Mouse (Mus musculus) stomach, embryonic 15.5 days (tissue): Measurements from ENCODE around the gene Fmod. TPM values are rescaled to one million over a fixed set of nuclear protein-coding genes. Genes with fewer than 3 reads are reported as not detected.

Experiments used
- ATAC-seq: fragments of 200-750 bp; cut with Nextera tagmentation; 2 replicates; pipeline ENCODE4 v1.8.0; 2017; ENCODE audit warnings: low read depth, moderate number of reproducible peaks, moderate TSS enrichment; ENCODE audit not compliant: insufficient read depth, low FRiP score
- H3K27ac ChIP-seq: fragments of 300-500 bp; sonication (generic); 2 replicates; pipeline ENCODE4 v1.5.1; 2015; ENCODE audit warnings: mild to moderate bottlenecking, inconsistent platforms
- H3K27me3 ChIP-seq: fragments of 300-500 bp; sonication (generic); replicated peaks from 2 replicates; pipeline ENCODE4 v1.6.1; 2015; ENCODE audit warnings: inconsistent platforms
- H3K36me3 ChIP-seq: fragments of 300-500 bp; sonication (generic); 2 replicates; pipeline ENCODE4 v1.6.1; 2015; ENCODE audit warnings: inconsistent platforms
- H3K4me1 ChIP-seq: fragments of 300-500 bp; sonication (generic); 2 replicates; pipeline ENCODE4 v1.6.1; 2015; ENCODE audit warnings: inconsistent platforms
- H3K4me2 ChIP-seq: fragments of 300-500 bp; sonication (generic); 2 replicates; pipeline ENCODE4 v1.6.1; 2015; ENCODE audit warnings: mild to moderate bottlenecking, inconsistent platforms
- H3K4me3 ChIP-seq: fragments of 300-500 bp; sonication (generic); replicated peaks from 2 replicates; pipeline ENCODE4 v1.5.1; 2015; ENCODE audit warnings: inconsistent platforms
- H3K9ac ChIP-seq: fragments of 300-500 bp; sonication (generic); 2 replicates; pipeline ENCODE4 v1.6.1; 2015; ENCODE audit warnings: inconsistent platforms
- H3K9me3 ChIP-seq: fragments of 300-500 bp; sonication (generic); 2 replicates; pipeline ENCODE4 v1.6.1; 2016; ENCODE audit warnings: inconsistent platforms
- WGBS: fragments of 180-500 bp; shearing (Covaris S2); methylation state at CpG from one replicate; pipeline ENCODE4 v1.1.7; 2015; 5-methylcytosine and 5-hydroxymethylcytosine counted together
- polyA plus RNA-seq: library from polyadenylated mRNA; unstranded; fragments of >200 nt; fragmentation: Nextera tagmentation; extraction: Ambion mirVana; gene quantifications from 2 replicates; pipeline ENCODE4 v1.2.1, GENCODE M21; 2015

The Fmod gene
- polyA plus RNA-seq, result 9.0 and 11.1 TPM in 2 replicates

GRCm38 (mm10) chr1:134037172-134037571, at the start of gene Fmod:
Gene Fmod (plus strand): TSS chr1:134037254.
- Histone ChIP-seq H3K27me3 (no peaks in the 10 kb centered on the region), H3K27ac (no peak within 1 kb of the TSS), H3K36me3 (no peaks in the 10 kb centered on the region), H3K9me3 (no peaks in the 10 kb centered on the region), H3K4me1 (peaks cover 10% of the 10 kb centered on the region; the same call in 1 of the 2 replicates), H3K4me2 (peak within 1 kb of the TSS; percentile 3), H3K4me3 (no peak within 1 kb of the TSS), H3K9ac (no peak within 1 kb of the TSS)
- no peak for ATAC-seq
- WGBS, result 22% methylated on average over 9 of the region's 9 CpGs

GRCm38 (mm10) chr1:133988845-133989244, 48.2 kb upstream of the Fmod start:
- Histone ChIP-seq H3K27ac (no peak overlapping the region), H3K36me3 (no peaks in the 10 kb centered on the region), H3K4me3 (no peak overlapping the region), H3K4me2 (no peak overlapping the region), H3K4me1 (0 out of 2 replicates have a peak, but pooled peaks cover 2% of the 10 kb centered on the region), H3K27me3 (no peaks in the 10 kb centered on the region), H3K9me3 (no peaks in the 10 kb centered on the region), H3K9ac (no peak overlapping the region)
- 12% methylated on average over 3 of the region's 3 CpGs for WGBS
- no peak for ATAC-seq

GRCm38 (mm10) chr1:133991277-133991676, 45.8 kb upstream of the Fmod start:
- Histone ChIP-seq H3K4me1 (0 out of 2 replicates have a peak, but pooled peaks cover 2% of the 10 kb centered on the region), H3K9ac (no peak overlapping the region), H3K27ac (no peak overlapping the region), H3K27me3 (no peaks in the 10 kb centered on the region), H3K4me3 (no peak overlapping the region), H3K9me3 (no peaks in the 10 kb centered on the region), H3K4me2 (no peak overlapping the region), H3K36me3 (no peaks in the 10 kb centered on the region)
- no peak for ATAC-seq
- WGBS, result 40% methylated on average over 8 of the region's 8 CpGs

- H3K4me1 ChIP-seq, result peaks cover 9% of the 10 kb centered on the region; the same call in 1 of the 2 replicates
- H3K9me3 ChIP-seq, result no peaks in the 10 kb centered on the region
- H3K27me3 ChIP-seq, result no peaks in the 10 kb centered on the region
- H3K4me2 ChIP-seq, result no peak overlapping the region
- H3K4me3 ChIP-seq, result no peak overlapping the region
- no peak overlapping the region for H3K9ac ChIP-seq
- ATAC-seq, result no peak
- peak overlapping the region; percentile 60; the same call in 1 of the 2 replicates for H3K27ac ChIP-seq
- no peaks in the 10 kb centered on the region for H3K36me3 ChIP-seq
- 56% methylated on average over 7 of the region's 7 CpGs for WGBS
Observed at GRCm38 (mm10) chr1:134005490-134005889, 31.6 kb upstream of the Fmod start.

GRCm38 (mm10) chr1:134006105-134006764, 30.8 kb upstream of the Fmod start:
- peaks cover 9% of the 10 kb centered on the region; the same call in 1 of the 2 replicates for H3K4me1 ChIP-seq
- H3K4me2 ChIP-seq, result no peak overlapping the region
- H3K27me3 ChIP-seq, result no peaks in the 10 kb centered on the region
- no peak overlapping the region for H3K4me3 ChIP-seq
- 53% methylated on average over 11 of the region's 11 CpGs for WGBS
- no peaks in the 10 kb centered on the region for H3K36me3 ChIP-seq
- ATAC-seq, result peak; percentile 91
- H3K9ac ChIP-seq, result no peak overlapping the region
- H3K9me3 ChIP-seq, result no peaks in the 10 kb centered on the region
- peak overlapping the region; percentile 60 for H3K27ac ChIP-seq

- Histone ChIP-seq H3K4me2 (no peak overlapping the region), H3K4me3 (no peak overlapping the region), H3K27me3 (no peaks in the 10 kb centered on the region), H3K36me3 (no peaks in the 10 kb centered on the region), H3K9ac (no peak overlapping the region), H3K27ac (no peak overlapping the region), H3K9me3 (no peaks in the 10 kb centered on the region), H3K4me1 (no peaks in the 10 kb centered on the region)
- ATAC-seq, result no peak
- 85% methylated on average over 9 of the region's 9 CpGs for WGBS
Observed at GRCm38 (mm10) chr1:134024293-134024971, 12.6 kb upstream of the Fmod start.

- Histone ChIP-seq H3K4me1 (no peaks in the 10 kb centered on the region), H3K4me2 (no peak overlapping the region), H3K27me3 (no peaks in the 10 kb centered on the region), H3K9ac (no peak overlapping the region), H3K36me3 (no peaks in the 10 kb centered on the region), H3K4me3 (no peak overlapping the region), H3K9me3 (no peaks in the 10 kb centered on the region), H3K27ac (no peak overlapping the region)
- WGBS, result 68% methylated on average over 5 of the region's 5 CpGs
- no peak for ATAC-seq
Observed at GRCm38 (mm10) chr1:134025975-134026374, 11.1 kb upstream of the Fmod start.

GRCm38 (mm10) chr1:134026741-134027140, 10.3 kb upstream of the Fmod start:
- no peaks in the 10 kb centered on the region for H3K36me3 ChIP-seq
- ATAC-seq, result no peak
- H3K4me2 ChIP-seq, result no peak overlapping the region
- 81% methylated on average over 9 of the region's 9 CpGs for WGBS
- H3K4me1 ChIP-seq, result no peaks in the 10 kb centered on the region
- no peaks in the 10 kb centered on the region for H3K9me3 ChIP-seq
- no peak overlapping the region for H3K9ac ChIP-seq
- H3K27ac ChIP-seq, result no peak overlapping the region
- no peak overlapping the region for H3K4me3 ChIP-seq
- no peaks in the 10 kb centered on the region for H3K27me3 ChIP-seq

- no peak for ATAC-seq
- Histone ChIP-seq H3K4me2 (no peak overlapping the region), H3K27me3 (no peaks in the 10 kb centered on the region), H3K9ac (no peak overlapping the region), H3K27ac (no peak overlapping the region), H3K9me3 (no peaks in the 10 kb centered on the region), H3K4me3 (no peak overlapping the region), H3K4me1 (no peaks in the 10 kb centered on the region), H3K36me3 (no peaks in the 10 kb centered on the region)
- 60% methylated on average over 14 of the region's 14 CpGs for WGBS
Observed at GRCm38 (mm10) chr1:134028161-134028846, 8.8 kb upstream of the Fmod start.

GRCm38 (mm10) chr1:134036492-134036891, 562 bp upstream of the Fmod start:
- Histone ChIP-seq H3K27ac (no peak overlapping the region), H3K9ac (no peak overlapping the region), H3K27me3 (no peaks in the 10 kb centered on the region), H3K4me1 (peaks cover 10% of the 10 kb centered on the region; the same call in 1 of the 2 replicates), H3K36me3 (no peaks in the 10 kb centered on the region), H3K4me3 (no peak overlapping the region), H3K9me3 (no peaks in the 10 kb centered on the region), H3K4me2 (no peak overlapping the region)
- no peak for ATAC-seq
- 59% methylated on average over 2 of the region's 2 CpGs for WGBS

GRCm38 (mm10) chr1:134038336-134038735, 1.3 kb downstream of the Fmod start:
- no peaks in the 10 kb centered on the region for H3K36me3 ChIP-seq

GRCm38 (mm10) chr1:134039361-134039760, 2.3 kb downstream of the Fmod start:
- Histone ChIP-seq H3K9me3 (no peaks in the 10 kb centered on the region), H3K27me3 (no peaks in the 10 kb centered on the region), H3K9ac (no peak overlapping the region), H3K4me3 (no peak overlapping the region), H3K4me2 (no peak overlapping the region), H3K27ac (no peak overlapping the region), H3K4me1 (peaks cover 10% of the 10 kb centered on the region; the same call in 1 of the 2 replicates), H3K36me3 (no peaks in the 10 kb centered on the region)
- ATAC-seq, result no peak
- WGBS, result 77% methylated on average over 2 of the region's 2 CpGs

More at GRCm38 (mm10) chr1:134038336-134038735, 1.3 kb downstream of the Fmod start:
- Histone ChIP-seq H3K27me3 (no peaks in the 10 kb centered on the region), H3K9ac (no peak overlapping the region), H3K4me2 (no peak overlapping the region), H3K27ac (no peak overlapping the region), H3K9me3 (no peaks in the 10 kb centered on the region), H3K4me1 (peaks cover 10% of the 10 kb centered on the region; the same call in 1 of the 2 replicates), H3K4me3 (no peak overlapping the region)
- no peak for ATAC-seq
- 78% methylated on average over 4 of the region's 4 CpGs for WGBS
